Mouse (Mus musculus) heart, postnatal 0 days (tissue): ENCODE measurements around the gene Simc1.

ENCODE experiments used
- CTCF ChIP-seq: IDR thresholded peaks from 2 replicates; pipeline ENCODE4 v1.5.1; 2016; ENCODE audit warnings: antibody characterized with exemption, control low read depth, low read depth
- EP300 ChIP-seq: IDR thresholded peaks from 2 replicates; pipeline ENCODE4 v1.6.1; 2016; ENCODE audit warnings: antibody characterized with exemption, low read depth

DNA sequence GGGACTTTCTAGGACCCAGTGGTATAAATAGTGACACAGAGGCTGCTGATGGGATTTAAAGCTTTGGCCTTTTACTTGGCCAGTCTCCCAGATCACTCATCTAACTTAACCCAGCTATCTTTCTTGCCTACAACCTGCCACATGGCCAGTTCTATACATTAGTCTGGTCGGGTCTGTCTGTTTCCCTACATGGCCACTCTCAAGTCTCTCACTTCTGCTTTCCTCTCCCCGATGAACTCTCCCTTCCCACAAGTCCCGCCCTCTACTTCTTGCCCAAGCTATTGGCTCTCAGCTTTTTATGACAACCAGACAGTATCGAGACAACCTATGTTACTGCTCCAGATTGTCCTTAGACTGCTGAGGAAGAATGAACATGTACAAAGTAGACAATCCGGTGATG, 27.9 kb upstream of the Simc1 start:
- TF ChIP-seq CTCF (no peak), EP300 (no peak)
